Mouse (Mus musculus) effector memory CD4-positive, alpha-beta T cell, adult 5 months (primary cell): ENCODE results near the gene B9d2. TPM values are rescaled to one million over a fixed set of nuclear protein-coding genes. Genes with fewer than 3 reads are reported as not detected.

Source experiments
- polyA plus RNA-seq: library from polyadenylated mRNA; unstranded; fragments of 100-300 nt; shearing (Covaris generic); gene quantifications from one replicate; pipeline ENCODE4 v1.2.1, GENCODE M21; 2017

B9d2 gene
- 55.6 TPM for polyA plus RNA-seq

DNA sequence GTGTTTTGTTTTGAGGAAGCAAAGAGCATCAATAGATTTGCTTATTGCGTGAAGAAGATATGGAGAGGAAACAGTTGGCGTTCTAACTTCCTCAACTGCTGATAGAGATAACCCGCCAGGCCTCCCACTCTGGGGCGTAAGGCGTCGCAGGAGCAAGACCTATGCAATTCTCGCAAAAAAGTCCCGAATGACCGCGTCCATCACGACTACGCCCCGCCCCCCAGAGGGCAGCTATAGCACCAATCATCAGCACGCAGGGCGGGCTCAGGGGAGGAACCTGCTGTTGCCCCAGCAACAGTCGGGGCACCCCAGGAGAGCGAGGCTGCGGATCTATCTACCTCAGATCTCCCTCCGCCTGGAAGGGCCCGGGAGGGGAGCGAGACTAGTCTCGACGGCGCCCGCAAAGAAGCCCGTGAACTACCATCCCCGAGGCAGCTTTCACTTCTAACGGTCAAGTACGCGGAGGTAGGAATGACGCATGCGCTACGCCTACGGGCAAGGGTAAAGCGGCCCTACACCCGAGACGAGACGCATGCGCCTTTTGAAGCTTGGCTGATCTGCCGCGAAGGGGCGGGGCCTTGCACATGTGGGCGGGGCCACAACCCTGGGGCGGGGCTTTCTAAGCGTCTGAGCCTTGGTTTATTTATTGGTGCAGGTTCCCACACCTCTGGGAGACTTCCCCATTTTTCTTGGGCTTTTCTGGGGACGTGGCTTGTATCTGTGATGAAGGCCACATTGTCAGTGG is at the start of gene B9d2:
Gene B9d2, plus strand, starts transcription at position 267 of the 745 bp plus-strand sequence.

DNA sequence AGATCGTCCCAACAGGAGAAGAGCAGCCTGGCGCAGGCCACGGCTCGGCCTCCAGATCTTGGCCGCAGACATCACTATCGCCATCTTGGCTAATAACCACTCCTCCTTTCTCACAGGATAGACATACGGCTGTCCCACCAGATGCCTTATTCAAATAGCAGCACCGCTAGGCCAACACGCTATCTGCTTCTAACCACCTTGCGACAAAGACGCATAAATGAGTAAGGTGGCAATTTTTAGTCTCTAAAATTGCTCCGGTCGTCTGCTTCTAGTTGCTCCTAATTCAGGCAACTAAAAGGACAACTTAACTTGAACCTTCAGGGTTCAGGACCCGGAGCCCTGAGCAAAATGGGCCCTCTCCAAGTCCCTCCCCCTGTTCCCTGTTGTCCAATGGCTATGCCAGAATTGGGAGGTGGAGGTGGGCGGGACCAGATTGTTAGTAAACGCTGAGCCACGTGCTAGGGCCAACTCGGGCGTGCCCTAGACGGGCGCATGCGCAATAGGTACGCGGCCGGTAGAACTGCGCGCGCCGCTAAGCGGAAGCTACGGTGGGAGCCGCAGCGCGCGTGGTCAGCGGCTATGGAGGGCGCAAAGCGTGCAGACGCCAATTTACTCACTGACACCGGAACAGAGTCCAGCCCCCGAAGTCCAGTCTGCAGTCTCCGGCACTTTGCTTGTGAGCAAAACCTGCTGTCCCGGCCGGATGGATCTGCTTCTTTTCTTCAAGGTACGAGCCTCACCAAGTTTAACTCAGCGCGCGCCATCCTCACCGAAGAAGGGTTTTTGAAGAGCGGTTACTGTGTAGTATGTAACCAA is 21.7 kb upstream of the B9d2 start, which contains the start of the genes Bckdha and Exosc5:
Gene Bckdha, minus strand, starts transcription at position 325 of the 816 bp plus-strand sequence.
Gene Exosc5, plus strand, starts transcription at position 508 of the 816 bp plus-strand sequence.

GRCm38 (mm10) chr7:25674719-25675300 is 5.8 kb upstream of the B9d2 start, which contains the start of gene Tmem91:
TSS of gene Tmem91 (minus strand) at chr7:25675166.

DNA sequence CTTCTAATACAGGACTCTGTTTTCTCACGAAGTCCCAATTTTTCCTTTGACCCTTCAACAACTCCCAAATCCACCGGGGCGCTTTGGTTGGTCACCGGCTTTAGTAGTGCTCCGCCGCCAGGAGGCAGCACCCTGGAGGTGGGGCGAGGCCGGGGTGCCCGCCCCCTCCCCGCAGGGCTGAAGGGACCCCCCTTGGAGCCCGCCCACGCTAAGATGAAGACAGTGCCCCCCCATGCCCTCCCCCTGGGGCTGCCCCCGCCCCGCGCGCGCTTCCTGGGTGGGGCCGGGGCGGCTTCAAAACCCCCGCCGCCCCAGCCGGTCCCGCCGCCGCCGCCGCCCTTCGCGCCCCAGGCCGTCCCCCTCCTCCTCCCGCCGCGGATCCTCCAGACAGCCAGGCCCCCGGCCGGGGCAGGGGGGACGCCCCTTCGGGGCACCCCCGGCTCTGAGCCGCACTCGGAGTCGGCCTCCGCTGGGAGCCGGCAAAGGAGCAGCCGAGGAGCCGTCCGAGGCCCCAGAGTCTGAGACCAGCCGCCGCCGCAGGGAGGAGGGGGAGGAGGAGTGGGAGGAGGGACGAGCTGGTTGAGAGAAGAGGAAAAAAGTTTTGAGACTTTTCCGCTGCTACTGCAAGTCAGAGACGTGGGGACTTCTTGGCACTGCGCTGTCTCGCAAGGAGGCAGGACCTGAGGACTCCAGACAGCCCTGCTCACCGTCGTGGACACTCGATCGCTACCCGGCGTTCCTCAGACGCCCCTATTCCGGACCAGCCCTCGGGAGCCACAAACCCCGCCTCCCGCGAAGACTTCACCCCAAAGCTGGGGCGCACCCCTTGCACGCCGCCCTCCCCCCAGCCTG is 6.3 kb downstream of the B9d2 start, which contains the start of gene Tgfb1:
Gene Tgfb1, plus strand, starts transcription at position 323 of the 852 bp plus-strand sequence.

GRCm38 (mm10) chr7:25718788-25719417 is 38.3 kb downstream of the B9d2 start, which contains the start of gene Ccdc97:
TSS of gene Ccdc97 (minus strand) at chr7:25719088.

Other genes starting within 250 kb of the B9d2 start
- gene Ceacam1, start 203.2 kb upstream of the B9d2 start, polyA plus RNA-seq = 0.11 TPM
- gene Ceacam2, start 140.9 kb upstream of the B9d2 start, polyA plus RNA-seq = not detected
- gene Erich4, start 64.9 kb upstream of the B9d2 start, polyA plus RNA-seq = not detected
- gene Dmac2, start 61.4 kb upstream of the B9d2 start, polyA plus RNA-seq = 67.3 TPM
- 0.20 TPM for gene B3gnt8, start 54.1 kb upstream of the B9d2 start, polyA plus RNA-seq
- gene Bckdha, start 21.8 kb upstream of the B9d2 start, polyA plus RNA-seq = 36.8 TPM
- gene Exosc5, start 21.6 kb upstream of the B9d2 start, polyA plus RNA-seq = 52.9 TPM
- gene Tmem91, start 5.6 kb upstream of the B9d2 start, polyA plus RNA-seq = 0.84 TPM
- gene Tgfb1, start 6.2 kb downstream of the B9d2 start, polyA plus RNA-seq = 181 TPM
- 52.7 TPM for gene Ccdc97, start 38.3 kb downstream of the B9d2 start, polyA plus RNA-seq
- 97.6 TPM for gene Hnrnpul1, start 74.0 kb downstream of the B9d2 start, polyA plus RNA-seq
- 3.6 TPM for gene Axl, start 107.9 kb downstream of the B9d2 start, polyA plus RNA-seq
- gene Cyp2s1, start 136.1 kb downstream of the B9d2 start, polyA plus RNA-seq = 10.5 TPM
- not detected for gene Cyp2b10, start 216.8 kb downstream of the B9d2 start, polyA plus RNA-seq